Mouse (Mus musculus): Measurements from ENCODE around the gene Oxsm. TPM values are rescaled to one million over a fixed set of nuclear protein-coding genes. Genes with fewer than 3 reads are reported as not detected.

The Oxsm gene
- total RNA-seq, 2 experiments from 2014 or later: 10.4 to 11.6 TPM

Other genes with a start within 250 kb of the Oxsm start
- gene Ngly1, start 528 bp downstream of the Oxsm start, total RNA-seq (2021): 10 to 100 TPM; 29.1 to 33.4 TPM
- 10 to 100 TPM; 90.5 to 96.3 TPM for gene Top2b, start 115.4 kb upstream of the Oxsm start, total RNA-seq (2021)